Mouse (Mus musculus): ENCODE results near the gene Gng11.

GRCm38 (mm10) chr6:4003445-4003844 lies 259 bp upstream of the Gng11 start:
- no peak for TF ChIP-seq CTCF (IDR thresholded peaks at IDR 0.05; ENCODE audit: control insufficient read depth, insufficient read depth, insufficient read length)
- no peak for TF ChIP-seq MAX (IDR thresholded peaks at IDR 0.05)
- no peak for TF ChIP-seq USF1 (IDR thresholded peaks at IDR 0.05; ENCODE audit: low read depth)
- no peak for TF ChIP-seq CEBPB (IDR thresholded peaks at IDR 0.05; ENCODE audit: low read depth)
- TF ChIP-seq MYOG (IDR thresholded peaks at IDR 0.05; ENCODE audit: control insufficient read depth, extremely low read depth, insufficient read length), result no peak
- no peak for TF ChIP-seq FOSL1 (IDR thresholded peaks at IDR 0.05; ENCODE audit: insufficient read depth, low read length, poor library complexity, severe bottlenecking)
- no peak for TF ChIP-seq MYOD1 (IDR thresholded peaks at IDR 0.05; ENCODE audit: control insufficient read depth, insufficient read length, low read depth)
